Mouse (Mus musculus) ES-Bruce4 (cell line): ENCODE measurements around the gene Ccdc130. TPM values are rescaled to one million over a fixed set of nuclear protein-coding genes. Genes with fewer than 3 reads are reported as not detected.

Source experiments
- H3K27ac ChIP-seq: 2 replicates; pipeline ENCODE4 v1.5.1; 2012; ENCODE audit warnings: low read length, inconsistent platforms; ENCODE audit not compliant: insufficient read depth
- H3K27me3 ChIP-seq: 2 replicates; pipeline ENCODE4 v1.6.1; 2012; ENCODE audit warnings: mild to moderate bottlenecking, low read length, inconsistent platforms; ENCODE audit not compliant: control insufficient read depth, poor library complexity, insufficient read depth, severe bottlenecking
- H3K36me3 ChIP-seq: 2 replicates; pipeline ENCODE4 v1.6.1; 2012; ENCODE audit warnings: inconsistent platforms, mild to moderate bottlenecking, low read length, moderate library complexity; ENCODE audit not compliant: control insufficient read depth, poor library complexity, insufficient read depth, severe bottlenecking
- H3K4me1 ChIP-seq: one replicate; pipeline ENCODE4 v1.8.1; 2011; ENCODE audit warnings: low read length; ENCODE audit not compliant: control insufficient read depth, insufficient read depth
- H3K4me3 ChIP-seq: 2 replicates; pipeline ENCODE4 v1.5.1; 2011; ENCODE audit warnings: low read depth, mild to moderate bottlenecking, low read length
- H3K9ac ChIP-seq: 2 replicates; pipeline ENCODE4 v1.6.1; 2012; ENCODE audit warnings: low read depth, mild to moderate bottlenecking, inconsistent platforms; ENCODE audit not compliant: poor library complexity, severe bottlenecking
- H3K9me3 ChIP-seq: replicated peaks from 2 replicates; pipeline ENCODE4 v1.6.1; 2012; ENCODE audit warnings: mild to moderate bottlenecking, low read length, inconsistent platforms; ENCODE audit not compliant: control insufficient read depth, poor library complexity, insufficient read depth, severe bottlenecking
- CTCF ChIP-seq: IDR thresholded peaks from one replicate; pipeline ENCODE4 v1.8.1; 2011; ENCODE audit warnings: low read depth, low read length
- EP300 ChIP-seq: IDR thresholded peaks from 2 replicates; pipeline ENCODE4 v1.6.1; 2011; ENCODE audit warnings: low read depth, low read length; ENCODE audit not compliant: insufficient read depth
- POLR2A ChIP-seq: IDR thresholded peaks from one replicate; pipeline ENCODE4 v1.8.1; 2011; ENCODE audit warnings: low read length; ENCODE audit not compliant: insufficient read depth
- polyA plus RNA-seq: library from polyadenylated mRNA; stranded (reverse); fragments of >200 nt; gene quantifications from 2 replicates; pipeline ENCODE4 v1.2.4, GENCODE M21; 2011; ENCODE audit warnings: low read depth; ENCODE audit not compliant: missing spikeins, insufficient read depth, insufficient read length

Gene Ccdc130
- polyA plus RNA-seq, 1 experiment, result 21.3 TPM

GRCm38 (mm10) chr8:84218143-84218542 is 52.0 kb downstream of the Ccdc130 start:
- H3K27me3 ChIP-seq, result no peaks in the 10 kb centered on the region
- no peak overlapping the region for H3K9ac ChIP-seq
- H3K4me1 ChIP-seq, result peaks cover 4% of the 10 kb centered on the region
- H3K27ac ChIP-seq, result no peak overlapping the region
- H3K36me3 ChIP-seq, result peaks cover 24% of the 10 kb centered on the region
- H3K4me3 ChIP-seq, result no peak overlapping the region
- TF ChIP-seq CTCF (no peak), EP300 (no peak), POLR2A (no peak)
- H3K9me3 ChIP-seq, result no peaks in the 10 kb centered on the region

- Histone ChIP-seq H3K9ac (no peak overlapping the region), H3K4me1 (peaks cover under 1% of the 10 kb centered on the region), H3K9me3 (no peaks in the 10 kb centered on the region), H3K4me3 (no peak overlapping the region), H3K36me3 (peaks cover 25% of the 10 kb centered on the region), H3K27me3 (no peaks in the 10 kb centered on the region), H3K27ac (no peak overlapping the region)
- no peak for TF ChIP-seq CTCF
- no peak for TF ChIP-seq POLR2A
- no peak for TF ChIP-seq EP300
Observed at GRCm38 (mm10) chr8:84217206-84217605, 53.0 kb downstream of the Ccdc130 start.

- Histone ChIP-seq H3K4me3 (no peak overlapping the region), H3K9me3 (no peaks in the 10 kb centered on the region), H3K27me3 (no peaks in the 10 kb centered on the region), H3K4me1 (no peaks in the 10 kb centered on the region), H3K36me3 (peaks cover 32% of the 10 kb centered on the region), H3K27ac (no peak overlapping the region), H3K9ac (no peak overlapping the region)
- TF ChIP-seq CTCF (no peak), POLR2A (no peak), EP300 (no peak)
Observed at GRCm38 (mm10) chr8:84213277-84213676, 56.9 kb downstream of the Ccdc130 start.

- Histone ChIP-seq H3K4me1 (no peaks in the 10 kb centered on the region), H3K27ac (no peak overlapping the region), H3K4me3 (no peak overlapping the region), H3K9me3 (no peaks in the 10 kb centered on the region), H3K9ac (no peak overlapping the region), H3K27me3 (no peaks in the 10 kb centered on the region), H3K36me3 (peaks cover 26% of the 10 kb centered on the region)
- TF ChIP-seq POLR2A (no peak), EP300 (no peak), CTCF (no peak)
Observed at GRCm38 (mm10) chr8:84211881-84212563, 58.2 kb downstream of the Ccdc130 start.

GRCm38 (mm10) chr8:84211202-84211601 is 59.0 kb downstream of the Ccdc130 start:
- no peaks in the 10 kb centered on the region for H3K27me3 ChIP-seq
- no peak overlapping the region for H3K9ac ChIP-seq
- no peak overlapping the region for H3K4me3 ChIP-seq
- peak overlapping the region; percentile 15 for H3K27ac ChIP-seq
- no peaks in the 10 kb centered on the region for H3K4me1 ChIP-seq
- H3K9me3 ChIP-seq, result no peaks in the 10 kb centered on the region
- peaks cover 29% of the 10 kb centered on the region for H3K36me3 ChIP-seq
- TF ChIP-seq CTCF, result no peak
- TF ChIP-seq EP300, result no peak
- TF ChIP-seq POLR2A, result no peak

GRCm38 (mm10) chr8:84210167-84210791 is 59.9 kb downstream of the Ccdc130 start:
- Histone ChIP-seq H3K4me3 (peak overlapping the region; percentile 55), H3K27ac (peak overlapping the region; percentile 42), H3K4me1 (no peaks in the 10 kb centered on the region), H3K9ac (peak overlapping the region; percentile 57), H3K9me3 (no peaks in the 10 kb centered on the region), H3K27me3 (no peaks in the 10 kb centered on the region), H3K36me3 (peaks cover 29% of the 10 kb centered on the region)
- peak; percentile 83 for TF ChIP-seq CTCF
- TF ChIP-seq EP300, result 0 out of 2 replicates have a peak, but pooled peaks have one; percentile 18
- no peak for TF ChIP-seq POLR2A
